Mouse (Mus musculus) forebrain, embryonic 16.5 days (tissue): Measurements from ENCODE around the gene Wdr74. TPM values are rescaled to one million over a fixed set of nuclear protein-coding genes. Genes with fewer than 3 reads are reported as not detected.
A peak's percentile ranks its signal among the peaks of the same experiment; 100 is the strongest.

Source experiments
- ATAC-seq: fragments of 200-750 bp; cut with Nextera tagmentation; 2 replicates; pipeline ENCODE4 v1.8.0; 2017; ENCODE audit warnings: mild to moderate bottlenecking, moderate library complexity
- H3K27ac ChIP-seq: fragments of 300-500 bp; sonication (generic); 2 replicates; pipeline ENCODE4 v1.5.1; 2014; ENCODE audit warnings: low read length, control low read depth
- H3K27me3 ChIP-seq: fragments of 300-500 bp; sonication (generic); replicated peaks from 2 replicates; pipeline ENCODE4 v1.6.1; 2014; ENCODE audit warnings: low read length; ENCODE audit not compliant: control insufficient read depth, insufficient read depth
- H3K36me3 ChIP-seq: fragments of 300-500 bp; sonication (generic); 2 replicates; pipeline ENCODE4 v1.6.1; 2014; ENCODE audit not compliant: control insufficient read depth, insufficient read depth
- H3K4me1 ChIP-seq: fragments of 300-500 bp; sonication (generic); replicated peaks from 2 replicates; pipeline ENCODE4 v1.6.1; 2014; ENCODE audit warnings: low read length; ENCODE audit not compliant: control insufficient read depth, insufficient read depth
- H3K4me2 ChIP-seq: fragments of 300-500 bp; sonication (generic); 2 replicates; pipeline ENCODE4 v1.6.1; 2014; ENCODE audit warnings: mild to moderate bottlenecking, low read length, control low read depth
- H3K4me3 ChIP-seq: fragments of 300-500 bp; sonication (generic); replicated peaks from 2 replicates; pipeline ENCODE4 v1.5.1; 2014; ENCODE audit warnings: mild to moderate bottlenecking, low read length, control low read depth
- H3K9ac ChIP-seq: fragments of 300-500 bp; sonication (generic); replicated peaks from 2 replicates; pipeline ENCODE4 v1.6.1; 2014; ENCODE audit warnings: low read depth, low read length, control low read depth
- H3K9me3 ChIP-seq: fragments of 300-500 bp; sonication (generic); 2 replicates; pipeline ENCODE4 v1.6.1; 2016; ENCODE audit warnings: low read length; ENCODE audit not compliant: control insufficient read depth
- WGBS: fragments of 180-500 bp; shearing (Covaris S2); extraction: QIAGEN DNeasy Blood & Tissue Kit; methylation state at CpG from one replicate; pipeline ENCODE4 v1.1.7; 2014; 5-methylcytosine and 5-hydroxymethylcytosine counted together
- polyA plus RNA-seq: library from polyadenylated mRNA; unstranded; fragments of >200 nt; fragmentation: Nextera tagmentation; extraction: Ambion mirVana; gene quantifications from 2 replicates; pipeline ENCODE4 v1.2.1, GENCODE M21; 2015

The Wdr74 gene
- polyA plus RNA-seq, 1 experiment from 2014 or later: 109 TPM

- Histone ChIP-seq H3K4me3 (no peak overlapping the region), H3K4me2 (no peak overlapping the region), H3K27ac (no peak overlapping the region), H3K4me1 (peaks cover 18% of the 10 kb centered on the region), H3K36me3 (peaks cover 31% of the 10 kb centered on the region), H3K9ac (no peak overlapping the region), H3K9me3 (no peaks in the 10 kb centered on the region), H3K27me3 (no peaks in the 10 kb centered on the region)
- 96% methylated on average over 7 of the region's 7 CpGs for WGBS
- no peak for ATAC-seq
Observed at GRCm38 (mm10) chr19:8706930-8707329, 28.7 kb upstream of the Wdr74 start.

- H3K4me1 ChIP-seq: peaks cover 29% of the 10 kb centered on the region
- no peak for ATAC-seq
- H3K27me3 ChIP-seq: no peaks in the 10 kb centered on the region
- H3K9me3 ChIP-seq: no peaks in the 10 kb centered on the region
- peaks cover 31% of the 10 kb centered on the region for H3K36me3 ChIP-seq
- H3K4me2 ChIP-seq: no peak overlapping the region
- H3K27ac ChIP-seq: no peak overlapping the region
- no peak overlapping the region for H3K9ac ChIP-seq
- WGBS: 96% methylated on average over 8 of the region's 8 CpGs
- H3K4me3 ChIP-seq: no peak overlapping the region
Observed at GRCm38 (mm10) chr19:8708954-8709353, 26.7 kb upstream of the Wdr74 start.

DNA sequence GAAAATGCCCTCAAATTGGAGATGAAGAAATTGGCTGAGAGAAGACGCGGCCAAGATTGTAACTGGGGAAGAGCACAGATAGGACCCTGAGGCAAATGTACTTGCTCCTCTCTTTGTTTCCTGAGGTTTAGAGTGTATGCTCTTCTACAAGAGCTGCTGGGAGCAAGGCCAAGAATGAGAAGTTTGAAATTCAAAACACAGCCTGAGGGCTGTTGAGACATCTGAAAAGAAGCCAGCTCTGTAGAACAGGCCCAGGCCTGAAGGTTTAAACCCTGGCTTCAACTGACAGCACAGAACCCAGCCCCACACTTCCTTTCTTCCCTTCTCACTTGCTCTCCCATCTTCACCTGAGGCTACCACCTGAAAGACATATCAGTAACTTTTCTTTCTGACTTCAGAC lies 25.6 kb upstream of the Wdr74 start:
- H3K9me3 ChIP-seq: no peaks in the 10 kb centered on the region
- H3K27ac ChIP-seq: no peak overlapping the region
- 74% methylated on average over 2 of the region's 2 CpGs for WGBS
- peaks cover 35% of the 10 kb centered on the region for H3K4me1 ChIP-seq
- ATAC-seq: no peak
- no peak overlapping the region for H3K4me3 ChIP-seq
- no peak overlapping the region for H3K9ac ChIP-seq
- no peak overlapping the region for H3K4me2 ChIP-seq
- H3K27me3 ChIP-seq: no peaks in the 10 kb centered on the region
- peaks cover 31% of the 10 kb centered on the region for H3K36me3 ChIP-seq

- H3K36me3 ChIP-seq: peaks cover 29% of the 10 kb centered on the region
Observed at GRCm38 (mm10) chr19:8711506-8711905, 24.1 kb upstream of the Wdr74 start.

DNA sequence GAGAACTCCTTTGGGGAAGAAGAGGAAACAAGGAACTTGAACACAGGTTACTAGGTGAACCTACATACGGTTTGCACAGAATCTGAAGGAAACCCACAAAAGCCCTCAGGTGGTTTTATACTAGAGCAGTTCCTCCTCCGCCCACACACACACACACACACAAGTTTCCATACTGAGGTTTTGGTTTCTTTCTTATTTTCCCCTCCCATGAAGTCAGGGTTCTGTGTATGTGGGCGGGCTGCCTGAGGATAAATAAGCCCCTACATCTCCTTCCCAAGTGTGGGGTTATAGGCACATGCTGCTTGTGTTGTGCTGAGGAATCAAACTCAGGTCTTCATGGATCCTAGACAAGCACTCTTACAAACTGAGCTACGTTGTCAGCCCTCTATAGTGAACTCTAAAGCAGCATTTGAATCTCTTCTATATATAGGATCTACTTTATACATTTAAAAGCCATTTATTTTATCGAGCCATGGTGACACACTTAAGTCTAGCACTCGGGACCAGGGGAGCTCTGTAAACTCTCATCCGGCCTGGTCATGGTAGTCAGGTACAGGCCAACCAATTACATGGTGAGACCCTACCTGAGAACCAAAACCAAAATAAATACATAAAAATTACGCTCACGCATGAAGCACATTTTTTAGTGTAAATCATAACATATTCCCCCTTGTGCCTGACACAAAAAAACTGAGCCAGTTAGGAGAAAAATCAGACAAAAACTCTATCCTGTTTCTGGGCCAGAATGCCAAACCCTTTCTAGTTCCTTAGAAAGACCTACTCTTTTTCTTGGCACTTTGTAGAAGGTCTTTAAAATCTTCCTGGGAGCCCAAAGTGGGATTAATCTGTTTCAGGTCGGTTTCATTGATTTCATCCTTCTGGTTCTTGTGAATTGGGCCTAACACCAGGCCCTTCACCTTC lies 23.4 kb upstream of the Wdr74 start:
- H3K9ac ChIP-seq: peak overlapping the region; percentile 94
- H3K4me1 ChIP-seq: peaks cover 36% of the 10 kb centered on the region
- peak overlapping the region; percentile 84 for H3K4me3 ChIP-seq
- H3K9me3 ChIP-seq: no peaks in the 10 kb centered on the region
- no peak for ATAC-seq
- H3K36me3 ChIP-seq: peaks cover 27% of the 10 kb centered on the region
- peak overlapping the region; percentile 91 for H3K27ac ChIP-seq
- H3K27me3 ChIP-seq: no peaks in the 10 kb centered on the region
- 66% methylated on average over 10 of the region's 10 CpGs for WGBS
- H3K4me2 ChIP-seq: peak overlapping the region; percentile 73

More at GRCm38 (mm10) chr19:8711506-8711905, 24.1 kb upstream of the Wdr74 start:
- Histone ChIP-seq H3K9ac (no peak overlapping the region), H3K27me3 (no peaks in the 10 kb centered on the region), H3K4me2 (peak overlapping the region; percentile 73), H3K4me3 (no peak overlapping the region), H3K9me3 (no peaks in the 10 kb centered on the region), H3K27ac (no peak overlapping the region), H3K4me1 (peaks cover 36% of the 10 kb centered on the region)
- 76% methylated on average over 4 of the region's 4 CpGs for WGBS
- no peak for ATAC-seq

- peak overlapping the region; percentile 94 for H3K9ac ChIP-seq
- WGBS: under 1% methylated on average over 13 of the region's 13 CpGs
- H3K9me3 ChIP-seq: no peaks in the 10 kb centered on the region
- peak; percentile 62 for ATAC-seq
- peak overlapping the region; percentile 84 for H3K4me3 ChIP-seq
- peaks cover 22% of the 10 kb centered on the region for H3K36me3 ChIP-seq
- no peaks in the 10 kb centered on the region for H3K27me3 ChIP-seq
- H3K4me1 ChIP-seq: peaks cover 36% of the 10 kb centered on the region
- H3K4me2 ChIP-seq: peak overlapping the region; percentile 73
- H3K27ac ChIP-seq: peak overlapping the region; percentile 91
Observed at GRCm38 (mm10) chr19:8712870-8713305, 22.7 kb upstream of the Wdr74 start.

- Histone ChIP-seq H3K4me2 (peak overlapping the region; percentile 73), H3K4me3 (peak overlapping the region; percentile 84), H3K9me3 (no peaks in the 10 kb centered on the region), H3K4me1 (peaks cover 36% of the 10 kb centered on the region), H3K27me3 (no peaks in the 10 kb centered on the region), H3K9ac (peak overlapping the region; percentile 94), H3K36me3 (peaks cover 16% of the 10 kb centered on the region), H3K27ac (peak overlapping the region; percentile 91)
- under 1% methylated on average over 51 of the region's 51 CpGs for WGBS
- peak; percentile 96 for ATAC-seq
Observed at GRCm38 (mm10) chr19:8713306-8713996, 22.2 kb upstream of the Wdr74 start.

GRCm38 (mm10) chr19:8713997-8714652 lies 21.5 kb upstream of the Wdr74 start:
- ATAC-seq: peak; percentile 6; the same call in 1 of the 2 replicates
- Histone ChIP-seq H3K36me3 (peaks cover 9% of the 10 kb centered on the region), H3K27ac (peak overlapping the region; percentile 91), H3K4me3 (peak overlapping the region; percentile 84), H3K4me2 (peak overlapping the region; percentile 73), H3K27me3 (no peaks in the 10 kb centered on the region), H3K9me3 (no peaks in the 10 kb centered on the region), H3K4me1 (peaks cover 36% of the 10 kb centered on the region), H3K9ac (peak overlapping the region; percentile 94)
- WGBS: 7% methylated on average over 13 of the region's 13 CpGs
